ENCODE assay signal across 25 mouse cellular contexts in the genomic region with DNA sequence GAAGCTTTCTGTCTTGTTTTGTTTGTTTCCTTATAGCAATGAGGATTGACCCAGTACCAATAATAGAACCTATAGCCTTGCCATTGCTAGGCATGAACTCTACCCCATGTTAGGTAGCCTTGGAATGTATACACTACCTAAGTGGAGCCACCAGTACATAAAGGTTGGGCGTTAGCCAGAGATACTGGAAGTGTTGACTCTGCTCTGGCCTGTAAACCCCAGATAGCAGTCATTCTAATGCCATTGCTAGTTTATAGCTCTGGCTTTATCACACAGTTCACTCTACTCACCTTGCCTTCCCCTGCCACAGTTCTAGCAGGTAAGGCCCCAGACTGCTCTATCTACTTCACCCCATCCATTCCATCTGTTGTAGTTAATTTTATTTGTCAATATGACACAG. TPM values are rescaled to one million over a fixed set of nuclear protein-coding genes. Genes with fewer than 3 reads are reported as not detected.
DNase-seq lines count a peak whose midpoint lies in the region; ATAC-seq and TF ChIP-seq lines count a peak whose summit lies in the region.
"Had no signal": no experiment of that assay in that cellular context is flagged by ENCODE, and none has a peak within 500 bp of the region (broad histone marks: within the 10 kb centered on the region; RNA-seq: fewer than 3 reads in every experiment).

No protein-coding gene starts in this region.

- no peak overlapping the region for H3K9ac ChIP-seq in intestine, embryonic 15.5 days
- H3K9ac ChIP-seq in intestine, postnatal 0 days (ENCODE audit: low read depth, low read length): no peak overlapping the region
- H3K9ac ChIP-seq in stomach, embryonic 15.5 days: no peak overlapping the region
- H3K9ac ChIP-seq in heart, embryonic 11.5 days (ENCODE audit: low read depth, low read length): no peak overlapping the region
- no peak overlapping the region for H3K9ac ChIP-seq in lung, postnatal 0 days (replicated peaks; ENCODE audit: low read depth)
- H3K9ac ChIP-seq: embryonic facial prominence, embryonic 12.5 days; forebrain, embryonic 13.5 days; forebrain, embryonic 15.5 days had no signal

- no peaks in the 10 kb centered on the region for H3K9me3 ChIP-seq in intestine, embryonic 15.5 days
- H3K9me3 ChIP-seq in intestine, postnatal 0 days (ENCODE audit: control insufficient read depth): no peaks in the 10 kb centered on the region
- H3K9me3 ChIP-seq in stomach, embryonic 15.5 days: no peaks in the 10 kb centered on the region
- H3K9me3 ChIP-seq in heart, embryonic 11.5 days (replicated peaks; ENCODE audit: control insufficient read depth, low read length): no peaks in the 10 kb centered on the region
- no peaks in the 10 kb centered on the region for H3K9me3 ChIP-seq in lung, postnatal 0 days (ENCODE audit: low read length)
- H3K9me3 ChIP-seq: embryonic facial prominence, embryonic 12.5 days; forebrain, embryonic 15.5 days; G1E had no signal

- no peak for TF ChIP-seq EP300 in lung, postnatal 0 days (IDR thresholded peaks at IDR 0.05)

- ATAC-seq in intestine, embryonic 15.5 days: peak; percentile 87
- ATAC-seq in intestine, postnatal 0 days: peak; percentile 36; the same call in 1 of the 2 replicates
- ATAC-seq in stomach, embryonic 15.5 days (ENCODE audit: insufficient read depth, low FRiP score, low read depth): 0 out of 2 replicates have a peak, but pooled peaks have one; percentile 22
- ATAC-seq in heart, embryonic 11.5 days (replicated peaks; ENCODE audit: insufficient number of reproducible peaks, low FRiP score, low TSS enrichment): no peak
- ATAC-seq in lung, postnatal 0 days: no peak
- ATAC-seq: activated CD4-positive, CD25-positive, alpha-beta regulatory T cell, adult 4 months; CD4-positive, CD25-positive, alpha-beta regulatory T cell, adult 4 months; forebrain, embryonic 13.5 days; forebrain, embryonic 15.5 days; Patski had no signal

- H3K4me1 ChIP-seq in intestine, embryonic 15.5 days (replicated peaks): no peaks in the 10 kb centered on the region
- no peaks in the 10 kb centered on the region for H3K4me1 ChIP-seq in intestine, postnatal 0 days (replicated peaks; ENCODE audit: control insufficient read depth, insufficient read depth, low read length)
- H3K4me1 ChIP-seq in stomach, embryonic 15.5 days: no peaks in the 10 kb centered on the region
- no peaks in the 10 kb centered on the region for H3K4me1 ChIP-seq in heart, embryonic 11.5 days (ENCODE audit: control insufficient read depth, insufficient read depth, low read length)
- no peaks in the 10 kb centered on the region for H3K4me1 ChIP-seq in lung, postnatal 0 days (ENCODE audit: insufficient read depth, low read depth, low read length)
- H3K4me1 ChIP-seq: embryonic facial prominence, embryonic 10.5 days; embryonic facial prominence, embryonic 12.5 days; forebrain, embryonic 13.5 days; forebrain, embryonic 15.5 days had no signal

- no peak overlapping the region for H3K4me2 ChIP-seq in intestine, embryonic 15.5 days (replicated peaks)
- H3K4me2 ChIP-seq in intestine, postnatal 0 days (replicated peaks; ENCODE audit: low read depth): no peak overlapping the region
- no peak overlapping the region for H3K4me2 ChIP-seq in stomach, embryonic 15.5 days
- H3K4me2 ChIP-seq in heart, embryonic 11.5 days: no peak overlapping the region
- H3K4me2 ChIP-seq in lung, postnatal 0 days (replicated peaks; ENCODE audit: low read depth, low read length): no peak overlapping the region
- H3K4me2 ChIP-seq: embryonic facial prominence, embryonic 12.5 days; forebrain, embryonic 13.5 days; forebrain, embryonic 15.5 days had no signal

- DNase-seq in left cerebral cortex, postnatal 25 days (ENCODE audit: low spot score in 2 of 2): no peak
- no peak for DNase-seq in lung, postnatal 0 days (ENCODE audit: low spot score)
- DNase-seq: adrenal gland, adult 8-10 months; adrenal gland, postnatal 14 days; adrenal gland, postnatal 36 days; B cell, adult 2 months; cerebellum, adult 11-12 months; cerebellum, adult 2 months; cerebellum, adult 9-10 months; cerebellum, postnatal 10 days; cerebellum, postnatal 25 days had no signal

- H3K27me3 ChIP-seq in intestine, embryonic 15.5 days (replicated peaks): no peaks in the 10 kb centered on the region
- H3K27me3 ChIP-seq in intestine, postnatal 0 days (replicated peaks; ENCODE audit: control insufficient read depth, insufficient read depth, low read length): no peaks in the 10 kb centered on the region
- no peaks in the 10 kb centered on the region for H3K27me3 ChIP-seq in stomach, embryonic 15.5 days (replicated peaks)
- H3K27me3 ChIP-seq in heart, embryonic 11.5 days (ENCODE audit: control insufficient read depth, insufficient read depth, low read length): no peaks in the 10 kb centered on the region
- no peaks in the 10 kb centered on the region for H3K27me3 ChIP-seq in lung, postnatal 0 days (replicated peaks; ENCODE audit: insufficient read depth, low read length)
- H3K27me3 ChIP-seq: CH12.LX; embryonic facial prominence, embryonic 12.5 days; forebrain, embryonic 13.5 days; forebrain, embryonic 15.5 days; Patski had no signal

- WGBS in intestine, embryonic 15.5 days: 31% methylated on average over 1 of the region's 1 CpGs
- 30% methylated on average over 1 of the region's 1 CpGs for WGBS in intestine, postnatal 0 days
- WGBS in stomach, embryonic 15.5 days: 54% methylated on average over 1 of the region's 1 CpGs
- WGBS in heart, embryonic 11.5 days (ENCODE audit: insufficient replicate concordance): 50% methylated on average over 1 of the region's 1 CpGs
- WGBS in lung, postnatal 0 days: 50% methylated on average over 1 of the region's 1 CpGs

- H3K4me3 ChIP-seq in intestine, embryonic 15.5 days (replicated peaks): no peak overlapping the region
- H3K4me3 ChIP-seq in intestine, postnatal 0 days (ENCODE audit: low read depth, low read length): no peak overlapping the region
- no peak overlapping the region for H3K4me3 ChIP-seq in stomach, embryonic 15.5 days (replicated peaks)
- no peak overlapping the region for H3K4me3 ChIP-seq in heart, embryonic 11.5 days (ENCODE audit: low read depth, low read length)
- no peak overlapping the region for H3K4me3 ChIP-seq in lung, postnatal 0 days (ENCODE audit: low read depth, low read length)
- H3K4me3 ChIP-seq: embryonic facial prominence, embryonic 10.5 days; embryonic facial prominence, embryonic 12.5 days; forebrain, embryonic 13.5 days; forebrain, embryonic 15.5 days had no signal

- no peaks in the 10 kb centered on the region for H3K36me3 ChIP-seq in intestine, embryonic 15.5 days
- no peaks in the 10 kb centered on the region for H3K36me3 ChIP-seq in intestine, postnatal 0 days (ENCODE audit: control insufficient read depth, insufficient read depth)
- no peaks in the 10 kb centered on the region for H3K36me3 ChIP-seq in stomach, embryonic 15.5 days
- H3K36me3 ChIP-seq in heart, embryonic 11.5 days (ENCODE audit: control insufficient read depth, insufficient read depth, low read length): no peaks in the 10 kb centered on the region
- H3K36me3 ChIP-seq in lung, postnatal 0 days (ENCODE audit: insufficient read depth, low read length): no peaks in the 10 kb centered on the region
- H3K36me3 ChIP-seq: embryonic facial prominence, embryonic 10.5 days; embryonic facial prominence, embryonic 12.5 days; forebrain, embryonic 15.5 days; G1E had no signal

- intact Hi-C loops in left cerebral cortex, postnatal 25 days (cut with DNase I): no loop called here

- no peak overlapping the region for H3K27ac ChIP-seq in intestine, embryonic 15.5 days
- H3K27ac ChIP-seq in intestine, postnatal 0 days (ENCODE audit: low read depth, low read length): no peak overlapping the region
- H3K27ac ChIP-seq in stomach, embryonic 15.5 days: no peak overlapping the region
- H3K27ac ChIP-seq in heart, embryonic 11.5 days (ENCODE audit: low read depth, low read length): no peak overlapping the region
- H3K27ac ChIP-seq in lung, postnatal 0 days (ENCODE audit: low read length): no peak overlapping the region
- H3K27ac ChIP-seq: embryonic facial prominence, embryonic 10.5 days; embryonic facial prominence, embryonic 12.5 days; forebrain, embryonic 13.5 days; forebrain, embryonic 15.5 days had no signal

- TF ChIP-seq CTCF in intestine, postnatal 0 days (IDR thresholded peaks at IDR 0.05; ENCODE audit: low read depth): no peak
- no peak for TF ChIP-seq CTCF in lung, postnatal 0 days (IDR thresholded peaks at IDR 0.05)

RNA-seq across cellular contexts. Expression of gene Spaca1, which starts 8.3 kb away (rescaled TPM):
- 0.59 and 0.74 TPM in 2 replicates for polyA plus RNA-seq in intestine, embryonic 15.5 days (2015; fragmentation: Nextera tagmentation; extraction: Ambion mirVana)
- 0.33 and 0.53 TPM in 2 replicates for polyA plus RNA-seq in intestine, postnatal 0 days (2015; fragmentation: Nextera tagmentation; extraction: Ambion mirVana)
- polyA plus RNA-seq in stomach, embryonic 15.5 days (2015; fragmentation: Nextera tagmentation; extraction: Ambion mirVana): 1.1 and 1.2 TPM in 2 replicates
- 1.9 and 2.4 TPM in 2 replicates for polyA plus RNA-seq in heart, embryonic 11.5 days (2014; fragmentation: Nextera tagmentation; extraction: Ambion mirVana)
- not detected for total RNA-seq in left cerebral cortex, postnatal 25 days (2021)
- polyA plus RNA-seq in lung, postnatal 0 days (2015; fragmentation: Nextera tagmentation; extraction: Ambion mirVana): 0.62 and 0.86 TPM in 2 replicates
- total RNA-seq: CH12.LX, G1E had no signal
- polyA plus RNA-seq: cortical plate, adult 2 months; G1E; Patski had no signal

Comparison
In these comparisons a context has a peak if more than half of its experiments do, and no peak if none do; other contexts are left out.
1. ATAC-seq: peak in intestine, embryonic 15.5 days (single experiment), intestine, postnatal 0 days (single experiment) and stomach, embryonic 15.5 days (single experiment); none in heart, embryonic 11.5 days (single experiment) and lung, postnatal 0 days (single experiment).